9 mouse cellular contexts compared by ENCODE assay signal in the genomic region with DNA sequence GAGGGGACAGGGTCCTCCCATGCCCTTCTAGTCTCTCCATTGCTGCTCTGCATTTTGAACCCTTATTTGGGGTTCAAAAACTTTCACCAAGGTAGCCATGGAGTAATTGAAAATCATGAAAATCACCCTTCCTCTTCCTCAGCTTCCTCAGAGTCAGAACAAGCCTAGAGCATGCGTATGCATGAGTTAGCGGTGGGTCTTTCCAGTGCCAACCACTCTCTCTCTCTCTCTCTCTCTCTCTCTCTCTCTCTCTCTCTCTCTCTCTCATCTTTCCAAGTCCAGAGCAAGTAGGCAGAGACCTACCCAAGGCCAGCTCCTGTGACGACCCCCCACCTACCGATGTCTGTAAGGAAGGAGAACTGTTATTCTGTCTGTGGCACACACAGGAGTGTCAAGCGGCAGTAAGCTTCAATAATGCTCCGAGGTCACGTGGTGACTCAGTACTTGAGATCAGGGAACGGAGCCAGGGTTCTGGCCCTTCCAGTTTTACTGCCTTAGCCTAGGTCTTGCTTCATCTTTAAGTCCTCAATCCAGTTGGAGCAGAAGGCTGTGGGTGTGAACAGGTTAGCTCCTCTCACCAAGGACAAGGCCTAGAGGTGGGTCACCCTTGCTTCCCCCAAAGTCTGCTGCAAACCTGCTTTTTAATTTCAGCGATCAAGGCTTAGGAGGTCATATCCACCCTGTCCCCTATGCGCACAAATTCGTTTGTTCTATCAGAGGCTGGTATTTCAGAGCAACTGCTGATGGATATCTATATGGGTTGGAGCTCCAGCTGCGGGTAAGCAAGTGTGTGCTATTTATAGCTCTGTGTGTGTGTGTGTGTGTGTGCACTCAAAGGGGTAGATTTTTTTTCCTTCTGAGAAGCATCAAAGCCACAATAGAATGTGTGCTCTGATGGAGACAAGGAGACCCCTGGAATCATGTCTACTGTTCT. TPM values are rescaled to one million over a fixed set of nuclear protein-coding genes. Genes with fewer than 3 reads are reported as not detected.
DNase-seq lines count a peak whose midpoint lies in the region; ATAC-seq lines count a peak whose summit lies in the region.
"Had no signal": no experiment of that assay in that cellular context is flagged by ENCODE, and none has a peak within 500 bp of the region (broad histone marks: within the 10 kb centered on the region; RNA-seq: fewer than 3 reads in every experiment).

No protein-coding gene starts in this region.

- no peaks in the 10 kb centered on the region for H3K27me3 ChIP-seq in lung, embryonic 15.5 days

- no peaks in the 10 kb centered on the region for H3K36me3 ChIP-seq in lung, embryonic 15.5 days

- H3K27ac ChIP-seq in lung, embryonic 15.5 days, result peak overlapping the region; percentile 66

- peaks cover 15% of the 10 kb centered on the region; the same call in 1 of the 2 replicates for H3K4me1 ChIP-seq in lung, embryonic 15.5 days

- H3K9ac ChIP-seq in lung, embryonic 15.5 days, result no peak overlapping the region

- DNase-seq in urinary bladder, postnatal 14 days (ENCODE audit: low spot score), result peak; percentile 88
- DNase-seq in urinary bladder, postnatal 10 days (ENCODE audit: low spot score), result no peak
- no peak for DNase-seq in left cerebral cortex, adult 9 months (ENCODE audit: low spot score in 2 of 2)
- no peak for DNase-seq in retina, postnatal 1 day
- no peak for DNase-seq in layer of hippocampus, postnatal 10 days (ENCODE audit: low spot score in 2 of 2)
- no peak for DNase-seq in right cerebral cortex, postnatal 4 days

- no peaks in the 10 kb centered on the region for H3K9me3 ChIP-seq in lung, embryonic 15.5 days

- ATAC-seq in hematopoietic stem cell, adult 5-6 weeks (replicated peaks in 1 of 2; ENCODE audit: insufficient read depth in 1 of 2, low FRiP score in 2 of 2, low TSS enrichment in 1 of 2, low read depth in 1 of 2, poor library complexity in 2 of 2, severe bottlenecking in 2 of 2), result peak; percentile 47 to 68; a peak in 3 of 4 replicates
- ATAC-seq in lung, embryonic 15.5 days (ENCODE audit: borderline replicate concordance, extremely low read depth, low FRiP score, low TSS enrichment), result peak; percentile 81
- ATAC-seq: midbrain, embryonic 16.5 days had no signal

- no peak overlapping the region for H3K4me3 ChIP-seq in lung, embryonic 15.5 days

- no peak overlapping the region for H3K4me2 ChIP-seq in lung, embryonic 15.5 days

- 60% methylated on average over 12 of the region's 12 CpGs for WGBS in lung, embryonic 15.5 days

RNA-seq across cellular contexts. Expression of a gene that starts 17.4 kb away (rescaled TPM):
- total RNA-seq in hematopoietic stem cell, adult 5-6 weeks (2017), result 47.3 and 47.4 TPM in 2 replicates
- 3.2 and 4.2 TPM in 2 replicates for polyA plus RNA-seq in lung, embryonic 15.5 days (2015; fragmentation: Nextera tagmentation; extraction: Ambion mirVana)
- 10 to 100 TPM; 56.2 to 62.3 TPM for total RNA-seq in layer of hippocampus, postnatal 10 days (2021)
